Mouse (Mus musculus) liver, embryonic 14.5 days (tissue): ENCODE results near the gene Mest. TPM values are rescaled to one million over a fixed set of nuclear protein-coding genes. Genes with fewer than 3 reads are reported as not detected.

Experiments used
- ATAC-seq: fragments of 200-750 bp; cut with Nextera tagmentation; 2 replicates; pipeline ENCODE4 v1.8.0; 2017; ENCODE audit warnings: moderate number of reproducible peaks, mild to moderate bottlenecking, moderate library complexity; ENCODE audit not compliant: insufficient read depth
- DNase-seq, 3 experiments: peaks; one replicate each; pipeline ENCODE4 v3.0.0-alpha.2; 2012 to 2013; ENCODE audit warnings: low read depth in 3 of 3, low spot score in 3 of 3
- H3K27ac ChIP-seq: fragments of 300-500 bp; sonication (generic); 2 replicates; pipeline ENCODE4 v1.5.1; 2014; ENCODE audit warnings: moderate library complexity, mild to moderate bottlenecking, control low read depth, inconsistent platforms
- H3K27me3 ChIP-seq: fragments of 300-500 bp; sonication (generic); 2 replicates; pipeline ENCODE4 v1.6.1; 2014; ENCODE audit warnings: mild to moderate bottlenecking, low read length, moderate library complexity; ENCODE audit not compliant: control insufficient read depth, insufficient read depth
- H3K36me3 ChIP-seq: fragments of 300-500 bp; sonication (generic); replicated peaks from 2 replicates; pipeline ENCODE4 v1.6.1; 2014; ENCODE audit warnings: low read depth; ENCODE audit not compliant: control insufficient read depth, insufficient read depth
- H3K4me1 ChIP-seq, 2 experiments: fragments of 200-500 bp in 1 of 2; fragments of 300-500 bp in 1 of 2; sonication (generic) in 1 of 2; replicated peaks; 2 replicates each; pipeline ENCODE4 v1.6.1; 2012 to 2014; ENCODE audit warnings: antibody characterized with exemption in 1 of 2, inconsistent platforms in 1 of 2, low read length in 1 of 2; ENCODE audit not compliant: control insufficient read depth in 2 of 2, insufficient read depth in 2 of 2
- H3K4me2 ChIP-seq: fragments of 300-500 bp; sonication (generic); 2 replicates; pipeline ENCODE4 v1.6.1; 2014; ENCODE audit warnings: low read depth, mild to moderate bottlenecking, control low read depth, moderate library complexity
- H3K4me3 ChIP-seq, 2 experiments: fragments of 200-500 bp in 1 of 2; fragments of 300-500 bp in 1 of 2; sonication (generic) in 1 of 2; 2 replicates each; pipeline ENCODE4 v1.5.1; 2012 to 2014; ENCODE audit warnings: low read depth in 2 of 2, low read length in 2 of 2, mild to moderate bottlenecking in 2 of 2, control low read depth in 1 of 2, inconsistent platforms in 1 of 2, moderate library complexity in 1 of 2; ENCODE audit not compliant: insufficient read depth in 1 of 2
- H3K9ac ChIP-seq: fragments of 300-500 bp; sonication (generic); replicated peaks from 2 replicates; pipeline ENCODE4 v1.6.1; 2014; ENCODE audit warnings: mild to moderate bottlenecking, control low read depth, moderate library complexity
- H3K9me3 ChIP-seq: fragments of 300-500 bp; sonication (generic); 2 replicates; pipeline ENCODE4 v1.6.1; 2016; ENCODE audit warnings: low read length, mixed read lengths; ENCODE audit not compliant: control insufficient read depth
- CTCF ChIP-seq: IDR thresholded peaks from 2 replicates; pipeline ENCODE4 v1.5.1; 2016; ENCODE audit warnings: antibody characterized with exemption, low read depth, control low read depth
- EP300 ChIP-seq: IDR thresholded peaks from 2 replicates; pipeline ENCODE4 v1.6.1; 2016; ENCODE audit warnings: antibody characterized with exemption, low read depth
- WGBS: fragments of 180-500 bp; shearing (Covaris S2); extraction: QIAGEN DNeasy Blood & Tissue Kit; methylation state at CpG from one replicate; pipeline ENCODE4 v1.1.7; 2014; ENCODE audit not compliant: insufficient replicate concordance; 5-methylcytosine and 5-hydroxymethylcytosine counted together
- polyA plus RNA-seq, 2 experiments: library from polyadenylated mRNA; depleted of rRNA in 1 of 2; stranded (reverse) in 1 of 2; unstranded in 1 of 2; fragments of >200 nt; fragmentation: Nextera tagmentation in 1 of 2; extraction: Ambion mirVana in 1 of 2; gene quantifications; 2 replicates each; pipeline versions ENCODE4 v1.2.1 to v1.2.3; 2012 to 2014

Gene Mest
- polyA plus RNA-seq, 2 experiments: 116 to 169 TPM

DNA sequence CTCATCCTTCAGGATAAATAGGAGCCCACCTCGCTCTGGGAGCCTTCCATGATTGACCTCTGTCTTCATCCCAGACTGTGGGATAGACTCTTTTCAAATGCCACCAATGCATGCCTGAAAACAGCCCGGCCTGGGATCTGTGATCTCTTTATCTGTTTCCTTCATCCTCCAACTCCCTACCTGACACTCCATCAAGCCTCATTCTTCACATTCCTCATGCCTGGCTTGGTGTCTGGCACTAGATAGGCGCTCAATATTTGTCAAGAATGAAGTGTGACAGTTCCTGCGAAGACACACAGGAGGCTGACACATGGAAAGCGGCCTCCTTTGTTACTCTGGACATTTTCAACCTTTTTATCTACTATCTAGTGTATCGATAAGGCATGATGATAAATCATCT is 19.9 kb upstream of the Mest start:
- WGBS: 58% methylated on average over 6 of the region's 6 CpGs
- TF ChIP-seq CTCF (no peak), EP300 (no peak)
- Histone ChIP-seq H3K27me3 (no peaks in the 10 kb centered on the region; the same call in 1 of the 2 replicates), H3K9ac (no peak overlapping the region), H3K4me1 (peaks cover 0 to 7% of the 10 kb centered on the region in 2 experiments; a peak in 2 of 4 replicates), H3K4me3 (no peak overlapping the region), H3K27ac (no peak overlapping the region), H3K4me2 (no peak overlapping the region), H3K9me3 (no peaks in the 10 kb centered on the region), H3K36me3 (no peaks in the 10 kb centered on the region)
- DNase-seq (no peak), ATAC-seq (no peak)

DNA sequence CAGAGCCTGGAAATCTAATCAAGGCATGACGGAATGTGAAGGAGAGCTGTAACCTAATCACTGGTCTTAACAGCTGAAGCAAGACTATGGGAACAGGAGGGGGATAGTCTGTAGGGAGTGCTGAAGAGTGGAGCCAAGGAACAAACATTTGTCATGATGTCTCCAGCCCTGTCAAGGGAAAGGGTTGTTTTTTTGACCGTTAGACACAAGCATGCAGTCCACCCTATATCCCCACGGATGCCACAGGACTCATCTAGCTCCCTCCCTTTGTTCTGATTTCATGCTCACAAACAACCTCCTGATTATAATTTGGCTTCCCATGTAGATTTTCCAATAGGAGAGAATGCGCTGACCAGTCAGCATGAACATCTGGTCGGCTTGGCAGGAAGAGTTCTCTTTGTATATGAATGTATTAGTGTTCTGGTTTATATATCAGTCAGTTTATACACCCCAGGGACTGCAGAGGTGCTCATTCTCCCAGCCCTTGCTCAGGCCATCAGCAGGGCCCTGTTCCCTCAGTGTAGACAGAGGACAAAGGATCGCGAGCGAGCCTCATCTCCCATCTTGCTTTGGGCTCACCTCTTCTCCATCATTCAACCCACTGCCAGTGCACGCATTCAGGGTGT is 19.3 kb upstream of the Mest start:
- Histone ChIP-seq H3K4me3 (no peak overlapping the region), H3K4me1 (peaks cover 0 to 7% of the 10 kb centered on the region in 2 experiments; a peak in 2 of 4 replicates), H3K9me3 (no peaks in the 10 kb centered on the region), H3K27ac (no peak overlapping the region), H3K27me3 (no peaks in the 10 kb centered on the region; the same call in 1 of the 2 replicates), H3K4me2 (no peak overlapping the region), H3K9ac (no peak overlapping the region), H3K36me3 (no peaks in the 10 kb centered on the region)
- TF ChIP-seq EP300: no peak
- TF ChIP-seq CTCF: no peak
- DNase-seq (no peak), ATAC-seq (no peak)
- WGBS: 63% methylated on average over 9 of the region's 9 CpGs

DNA sequence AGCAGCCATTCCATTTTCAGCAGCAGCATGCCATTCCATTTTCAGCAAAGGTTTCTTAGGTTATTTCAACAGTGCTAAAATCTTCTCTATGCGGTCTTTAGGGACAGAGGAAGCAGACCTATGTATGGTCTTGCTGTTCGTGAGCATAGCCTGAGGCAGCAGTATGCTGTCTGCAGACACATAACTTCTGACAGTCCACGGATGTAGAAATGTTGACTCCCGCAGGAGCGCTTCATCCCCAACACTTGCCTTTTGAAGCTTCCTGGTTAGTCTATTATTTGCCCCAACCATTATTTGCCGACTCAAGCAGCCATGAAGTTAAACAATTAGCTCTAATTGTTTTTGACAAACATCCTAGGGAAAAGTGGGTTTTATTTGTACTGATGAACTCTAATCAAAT is 14.2 kb upstream of the Mest start:
- TF ChIP-seq CTCF: no peak
- no peak for TF ChIP-seq EP300
- H3K4me2 ChIP-seq: no peak overlapping the region
- DNase-seq (no peak), ATAC-seq (no peak)
- no peaks in the 10 kb centered on the region for H3K27me3 ChIP-seq
- no peaks in the 10 kb centered on the region for H3K36me3 ChIP-seq
- WGBS: 65% methylated on average over 6 of the region's 6 CpGs
- peaks cover 0 to 8% of the 10 kb centered on the region in 2 experiments; a peak in 2 of 4 replicates for H3K4me1 ChIP-seq
- H3K4me3 ChIP-seq: no peak overlapping the region
- H3K9ac ChIP-seq: no peak overlapping the region
- no peak overlapping the region for H3K27ac ChIP-seq
- H3K9me3 ChIP-seq: no peaks in the 10 kb centered on the region

DNA sequence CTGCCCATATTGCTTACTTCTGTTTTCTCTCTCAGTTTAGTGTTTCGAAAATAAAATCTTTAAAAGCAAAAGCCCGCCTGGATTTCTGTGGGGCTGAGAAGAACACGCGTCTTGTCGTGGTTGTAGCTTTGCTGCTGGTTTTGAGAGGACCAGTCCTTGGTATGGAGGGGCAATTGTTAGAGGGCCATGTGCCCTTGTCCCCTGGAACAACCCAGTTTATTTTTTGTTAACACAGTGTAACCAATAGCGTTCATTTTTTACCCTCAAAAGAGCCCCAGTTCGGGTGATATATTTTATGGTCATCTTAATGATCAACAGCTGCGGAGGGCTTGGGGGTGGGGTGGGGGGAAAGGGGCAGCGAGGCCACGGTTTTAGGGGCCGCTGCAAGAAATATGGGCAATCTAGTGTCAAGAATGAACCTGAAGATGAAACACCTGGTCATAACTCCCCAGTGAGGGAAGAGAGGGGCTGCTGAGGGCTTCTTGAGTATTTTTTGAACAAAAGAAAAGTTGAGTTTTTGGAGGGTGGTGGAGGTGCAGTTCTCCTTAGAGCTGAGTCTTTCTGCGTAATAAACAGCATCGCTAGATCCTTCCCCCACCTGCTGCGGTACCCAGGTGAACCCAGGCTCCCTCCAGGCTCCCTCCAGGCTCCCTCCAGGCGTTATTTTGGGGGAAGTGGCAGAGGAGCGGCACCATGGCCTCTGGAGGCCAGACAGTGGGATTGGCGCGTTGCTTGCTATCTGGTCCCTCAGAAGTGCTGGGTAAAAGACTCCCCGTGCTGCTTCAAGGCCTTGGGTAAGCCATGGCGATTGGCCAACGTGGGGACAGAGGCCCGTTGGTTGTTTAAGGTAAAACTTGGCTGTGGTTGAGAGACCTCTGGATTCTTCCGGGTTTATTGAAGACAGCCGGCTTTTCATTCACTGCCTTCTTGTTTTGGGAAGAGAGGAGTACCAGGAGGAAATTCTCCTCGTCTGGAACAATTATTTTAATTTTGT is 12.7 kb upstream of the Mest start:
- 65% methylated on average over 25 of the region's 25 CpGs for WGBS
- peaks cover 0 to 8% of the 10 kb centered on the region in 2 experiments; a peak in 2 of 4 replicates for H3K4me1 ChIP-seq
- H3K27ac ChIP-seq: no peak overlapping the region
- no peak for TF ChIP-seq CTCF
- H3K27me3 ChIP-seq: no peaks in the 10 kb centered on the region
- H3K9ac ChIP-seq: no peak overlapping the region
- no peak overlapping the region for H3K4me2 ChIP-seq
- DNase-seq (no peak), ATAC-seq (no peak)
- H3K4me3 ChIP-seq: no peak overlapping the region
- no peaks in the 10 kb centered on the region for H3K9me3 ChIP-seq
- H3K36me3 ChIP-seq: no peaks in the 10 kb centered on the region

DNA sequence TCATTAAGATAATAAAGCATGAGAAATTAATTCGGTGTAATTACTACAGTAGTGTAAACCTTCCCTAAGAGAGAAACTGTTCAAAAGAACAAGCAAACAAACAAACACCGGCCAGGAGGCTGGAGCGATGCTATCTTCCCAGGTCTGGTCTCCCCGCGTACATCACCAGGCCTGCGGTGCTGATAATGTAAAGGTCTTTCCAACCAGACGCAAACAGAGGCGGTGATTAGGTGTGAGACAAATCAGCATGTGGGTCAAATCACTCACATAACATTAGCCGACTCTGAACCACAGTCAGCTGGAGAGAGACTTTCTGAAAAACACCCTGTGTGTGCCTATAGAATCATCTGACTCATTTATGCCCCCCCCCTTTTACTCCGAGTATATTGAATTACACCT is 12.0 kb upstream of the Mest start:
- H3K4me3 ChIP-seq: no peak overlapping the region
- peaks cover 0 to 8% of the 10 kb centered on the region in 2 experiments; a peak in 2 of 4 replicates for H3K4me1 ChIP-seq
- TF ChIP-seq CTCF (no peak), EP300 (no peak)
- WGBS: 49% methylated on average over 10 of the region's 10 CpGs
- H3K4me2 ChIP-seq: no peak overlapping the region
- no peaks in the 10 kb centered on the region for H3K9me3 ChIP-seq
- H3K27ac ChIP-seq: no peak overlapping the region
- H3K27me3 ChIP-seq: no peaks in the 10 kb centered on the region
- no peak overlapping the region for H3K9ac ChIP-seq
- H3K36me3 ChIP-seq: no peaks in the 10 kb centered on the region
- DNase-seq (no peak), ATAC-seq (no peak)
